Mouse (Mus musculus) bone marrow, adult 2 months (tissue): ENCODE measurements at regions not wholly inside any gene's neighbourhood (a gene's known extent, or its start where the extent isn't known, plus 50 kb on each side); places are given as distances from the start of the nearest gene placed in this dataset.

ENCODE experiments used
- CTCF ChIP-seq: fragments of 200-500 bp; IDR thresholded peaks from 2 replicates; pipeline ENCODE4 v1.5.1; 2011; ENCODE audit warnings: low read length, control low read depth; ENCODE audit not compliant: control insufficient read depth, insufficient read depth
- POLR2A ChIP-seq: fragments of 200-500 bp; IDR thresholded peaks from 2 replicates; pipeline ENCODE4 v1.6.1; 2011; ENCODE audit warnings: low read depth, mild to moderate bottlenecking, control low read depth, low read length, borderline replicate concordance; ENCODE audit not compliant: control insufficient read depth

DNA sequence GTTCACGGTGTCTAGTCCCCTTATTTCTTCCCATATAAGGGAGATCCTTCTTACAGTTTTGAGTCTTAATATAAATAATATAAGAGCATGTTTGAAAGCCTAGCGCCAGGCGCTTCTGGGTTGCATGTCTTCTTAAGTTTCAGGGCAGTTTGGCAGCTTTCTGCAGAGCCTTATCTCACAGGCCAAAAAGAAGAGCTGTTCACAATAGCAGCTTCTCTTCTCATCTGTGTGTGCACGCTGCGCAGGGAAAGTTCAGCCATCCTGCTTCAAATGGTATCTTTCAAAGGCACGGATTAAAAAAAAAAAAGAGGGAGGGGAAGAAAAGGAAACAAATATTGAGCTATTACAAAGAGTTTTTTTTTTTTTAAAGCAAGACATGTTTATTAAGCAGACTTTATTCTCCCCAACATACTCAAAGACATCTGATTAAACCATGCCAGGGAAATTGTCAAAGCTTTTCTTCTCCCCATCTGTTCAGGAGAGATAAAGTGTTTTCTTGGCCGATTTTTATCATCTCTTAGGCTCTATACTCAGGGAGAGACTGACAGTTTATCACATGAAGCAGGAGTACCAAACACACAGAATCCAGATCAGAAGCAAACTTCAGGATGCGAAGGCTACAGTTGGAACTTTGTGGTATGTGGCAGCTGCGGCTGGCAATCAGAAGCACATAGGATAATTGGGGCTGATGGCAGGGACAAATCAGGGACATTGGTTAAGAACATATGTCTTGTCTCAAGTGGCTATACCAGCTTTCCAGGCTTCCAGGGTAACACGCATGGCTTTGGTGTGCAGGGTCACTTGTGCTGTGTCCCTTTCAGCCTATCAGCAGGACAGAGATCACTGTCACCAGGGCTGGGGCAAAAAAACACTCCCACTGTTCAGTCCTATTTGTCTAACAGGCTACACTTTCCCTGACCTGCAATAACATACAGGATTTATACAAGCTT lies 206.9 kb upstream of the Pfkp start:
- TF ChIP-seq POLR2A (no peak), CTCF (no peak)
